Mouse (Mus musculus): ENCODE data around the gene Ergic1.

The Ergic1 gene

DNA sequence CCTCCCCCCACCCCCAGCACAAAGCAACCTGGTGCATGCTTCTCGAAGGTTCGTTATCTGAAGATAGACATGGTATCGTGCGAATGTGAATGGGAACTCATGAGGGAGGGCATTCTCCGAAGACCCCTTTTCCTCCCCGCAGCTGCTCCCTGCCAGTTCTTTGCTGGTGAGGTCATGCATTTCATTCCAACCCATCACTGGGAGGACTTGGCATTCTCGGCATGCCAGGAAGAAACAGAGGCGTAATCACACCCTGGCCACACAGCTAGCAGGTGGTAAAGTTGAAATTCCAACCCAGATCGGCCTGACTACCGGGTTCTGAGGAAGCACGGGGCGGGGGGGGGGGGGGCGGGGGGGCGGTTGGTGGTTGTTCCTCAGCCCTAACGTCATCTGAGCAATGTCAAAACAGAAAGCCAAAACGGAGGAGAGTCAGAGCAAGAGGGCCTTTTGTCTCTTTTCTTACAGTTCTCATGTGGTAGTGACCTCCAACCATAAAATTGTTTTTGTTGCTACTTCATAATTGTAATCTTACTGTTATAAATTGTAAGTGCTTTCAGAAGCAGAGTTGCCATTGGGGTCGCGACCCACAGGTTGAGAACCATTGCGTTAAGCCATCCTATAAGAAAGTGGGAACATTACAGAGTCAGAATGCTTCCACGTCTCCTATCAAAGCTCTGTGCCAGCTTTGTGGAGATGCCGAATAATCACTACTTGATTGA, 97.7 kb downstream of the Ergic1 start:
- in situ Hi-C loops (cut with MboI, MseI) = no loop called here

DNA sequence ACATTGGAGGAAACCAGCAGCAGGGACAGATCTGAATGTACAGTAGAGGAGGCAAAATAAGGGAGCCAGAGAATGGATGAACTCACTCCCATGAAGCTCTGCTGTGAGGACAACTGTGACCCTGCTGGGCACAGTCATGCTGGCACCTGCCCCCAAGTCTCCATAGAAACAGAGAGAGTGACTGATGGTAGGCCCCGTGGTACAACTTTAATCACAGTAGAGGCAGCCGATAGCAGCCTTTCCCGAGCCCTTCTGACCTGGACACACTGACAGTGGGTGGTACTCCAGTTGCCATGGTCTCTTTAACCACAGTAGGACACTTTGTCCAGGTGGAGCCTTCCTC, 98.3 kb downstream of the Ergic1 start:
- in situ Hi-C loops (cut with MboI, MseI) = no loop called here

DNA sequence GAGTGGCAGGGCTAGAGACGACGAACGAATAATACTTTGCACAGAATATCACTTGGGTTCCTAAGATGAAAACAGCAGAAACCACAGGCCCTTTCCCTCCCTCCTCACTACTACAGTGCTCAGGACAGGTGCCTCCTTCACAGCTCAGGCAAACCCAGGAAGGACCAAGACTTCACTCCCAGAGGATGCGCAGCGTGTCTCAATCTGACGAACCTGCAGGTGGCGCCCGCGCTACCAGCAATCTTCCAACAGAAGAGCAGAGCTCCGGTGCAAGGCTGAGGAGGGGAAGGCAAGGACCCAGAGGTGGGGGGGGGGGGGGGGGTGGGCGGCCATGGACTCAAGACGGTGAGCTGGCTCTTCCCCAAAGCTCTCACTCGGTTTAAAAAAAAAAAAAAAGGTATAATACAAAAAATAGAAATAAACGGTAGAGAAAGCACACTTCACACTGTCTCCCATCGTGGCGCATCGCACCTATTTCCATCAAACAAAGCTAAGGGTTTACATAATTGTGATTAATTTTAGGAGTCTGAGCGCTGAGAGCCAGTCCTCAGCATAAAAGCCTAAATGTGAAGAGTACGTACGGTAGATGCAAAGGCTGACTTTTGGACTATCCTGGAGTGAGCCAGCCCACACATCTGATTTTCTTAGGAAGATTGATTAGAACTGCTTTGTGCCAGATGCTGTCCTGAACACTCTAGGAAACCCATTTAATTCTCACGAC, 99.1 kb downstream of the Ergic1 start:
- in situ Hi-C loops (cut with MboI, MseI) = no loop called here

DNA sequence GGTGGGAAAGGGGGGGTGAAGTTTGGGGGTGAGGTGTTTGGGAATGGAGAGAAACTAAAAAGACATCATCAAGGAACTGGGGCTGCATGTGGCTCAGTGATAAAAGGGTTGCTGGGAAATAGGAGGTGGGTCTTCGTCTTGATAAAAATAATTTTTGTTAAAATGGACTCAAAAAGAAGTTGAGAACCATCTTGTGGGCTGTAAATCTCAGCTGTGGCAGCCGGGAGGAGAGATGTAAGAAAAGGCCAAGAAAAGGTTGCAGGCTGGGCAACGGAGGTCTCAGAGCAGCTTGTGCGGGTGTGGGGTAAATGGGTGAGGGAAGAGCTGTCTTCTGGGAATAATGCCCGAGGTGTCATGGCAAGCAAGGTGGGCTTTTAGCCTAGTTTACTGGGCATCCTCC, 100.9 kb downstream of the Ergic1 start:
- in situ Hi-C loops (cut with MboI, MseI) = no loop called here

DNA sequence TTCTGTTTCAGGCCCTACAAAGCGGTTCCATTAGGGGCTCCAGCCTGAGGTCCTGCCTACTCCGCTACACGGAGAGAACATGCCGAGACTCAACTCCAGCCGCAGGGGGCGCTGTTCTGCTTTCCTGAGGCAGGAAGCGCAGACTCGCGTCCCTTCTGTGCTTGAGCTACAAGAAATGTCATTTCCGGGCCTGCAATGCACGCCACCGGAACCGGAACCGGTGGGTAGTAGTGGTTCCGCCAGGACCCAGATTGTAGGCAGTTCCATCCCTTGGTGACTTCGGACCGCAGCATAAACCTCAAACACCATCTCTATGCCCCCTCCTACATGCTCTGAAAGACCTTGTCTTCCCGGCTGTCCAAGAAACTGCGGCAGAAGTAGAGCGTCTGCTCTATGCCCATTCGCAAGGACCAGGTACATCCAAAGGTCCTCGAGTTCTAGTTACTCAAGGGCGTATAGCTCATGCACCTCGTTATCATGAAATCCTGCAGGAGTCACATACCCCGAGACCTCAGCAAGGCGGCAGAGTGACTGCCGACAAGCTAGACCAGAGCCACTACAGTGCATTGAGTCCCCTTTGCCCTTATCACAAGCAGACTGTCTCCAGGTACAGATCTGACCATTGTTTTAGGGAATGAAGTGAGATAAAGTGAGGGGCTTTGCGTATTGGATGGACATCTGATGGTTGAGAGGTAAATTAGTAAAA, 101.8 kb downstream of the Ergic1 start, which contains the start of gene Atp6v0e:
TSS of gene Atp6v0e (plus strand) at position 254 of the 706 bp plus-strand sequence.
- in situ Hi-C loops (cut with MboI, MseI) = no loop called here

DNA sequence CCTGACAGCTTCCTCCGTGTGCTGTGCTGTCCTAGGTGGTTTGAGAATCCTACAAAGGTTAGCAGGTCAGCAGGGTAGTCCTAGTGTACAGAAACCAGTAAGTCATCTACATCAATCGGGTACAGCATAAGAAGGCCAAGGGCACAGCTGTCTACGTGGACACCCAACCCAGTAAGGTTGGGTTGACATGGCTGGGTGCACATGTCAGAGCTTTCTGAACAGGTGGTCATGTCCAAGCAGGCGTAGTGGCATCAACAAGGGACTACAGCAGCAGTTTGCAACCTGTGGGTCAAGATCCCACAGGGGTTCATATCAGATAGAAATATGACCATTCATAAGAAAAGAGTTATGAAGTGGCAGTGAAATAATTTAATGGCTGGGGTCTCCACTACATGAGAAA, 104.3 kb downstream of the Ergic1 start:
- in situ Hi-C loops (cut with MboI, MseI) = no loop called here

DNA sequence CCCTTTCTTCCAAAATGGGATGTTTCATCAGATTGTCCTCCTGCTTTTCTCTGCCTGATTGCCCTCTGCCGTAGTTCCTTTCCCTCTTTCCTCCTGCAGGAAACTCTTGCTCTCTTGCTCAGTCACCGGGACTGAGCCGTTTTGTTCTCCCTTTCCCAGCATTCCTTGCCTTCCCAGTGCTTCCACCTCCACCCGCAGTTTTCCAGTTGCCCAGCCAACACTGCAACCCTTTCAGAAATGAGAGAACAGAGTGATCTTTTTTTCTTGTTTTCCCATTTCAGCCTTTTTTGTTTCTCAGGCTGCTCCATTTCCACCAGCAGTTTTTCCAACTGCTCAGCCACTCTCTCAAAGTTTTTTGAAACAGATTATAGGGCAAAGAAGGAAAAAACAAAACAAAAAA, 110.0 kb downstream of the Ergic1 start:
- in situ Hi-C loops (cut with MboI, MseI) = no loop called here

DNA sequence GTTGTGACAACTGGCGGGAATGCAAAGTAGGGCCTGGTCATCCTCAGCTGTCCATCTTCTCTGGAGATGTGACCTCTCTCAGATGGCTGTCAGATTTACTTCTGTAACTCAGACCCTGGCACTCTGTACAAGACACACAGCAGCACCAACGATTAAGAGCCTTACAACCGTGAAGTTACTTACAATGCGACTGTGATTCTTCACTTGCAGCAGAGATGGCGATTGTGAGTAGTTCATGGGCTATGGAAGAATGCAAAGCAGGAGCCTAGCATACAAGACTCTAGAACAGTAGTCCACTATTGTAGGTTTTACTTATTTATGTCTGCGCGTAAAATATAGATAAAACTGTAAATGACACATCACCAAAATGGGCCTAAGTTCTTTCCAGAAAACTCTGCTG, 114.6 kb downstream of the Ergic1 start:
- in situ Hi-C loops (cut with MboI, MseI) = no loop called here

DNA sequence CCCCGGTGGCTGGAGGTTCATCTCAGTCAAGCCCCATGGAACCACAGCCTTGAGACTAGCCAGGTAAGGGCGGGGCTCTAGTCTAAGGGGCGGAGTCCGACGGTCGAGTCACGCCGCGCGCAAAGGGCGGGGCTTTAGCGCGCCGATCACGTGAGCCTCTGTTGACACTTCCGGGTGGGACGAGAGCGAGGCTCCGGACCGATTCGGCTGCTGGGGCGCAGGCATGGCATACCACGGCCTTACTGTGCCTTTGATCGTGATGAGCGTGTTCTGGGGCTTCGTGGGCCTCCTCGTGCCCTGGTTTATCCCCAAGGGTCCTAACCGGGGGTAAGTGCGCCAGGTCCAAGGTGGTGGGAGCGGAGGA, 114.9 kb downstream of the Ergic1 start:
- in situ Hi-C loops (cut with MboI, MseI) = no loop called here

DNA sequence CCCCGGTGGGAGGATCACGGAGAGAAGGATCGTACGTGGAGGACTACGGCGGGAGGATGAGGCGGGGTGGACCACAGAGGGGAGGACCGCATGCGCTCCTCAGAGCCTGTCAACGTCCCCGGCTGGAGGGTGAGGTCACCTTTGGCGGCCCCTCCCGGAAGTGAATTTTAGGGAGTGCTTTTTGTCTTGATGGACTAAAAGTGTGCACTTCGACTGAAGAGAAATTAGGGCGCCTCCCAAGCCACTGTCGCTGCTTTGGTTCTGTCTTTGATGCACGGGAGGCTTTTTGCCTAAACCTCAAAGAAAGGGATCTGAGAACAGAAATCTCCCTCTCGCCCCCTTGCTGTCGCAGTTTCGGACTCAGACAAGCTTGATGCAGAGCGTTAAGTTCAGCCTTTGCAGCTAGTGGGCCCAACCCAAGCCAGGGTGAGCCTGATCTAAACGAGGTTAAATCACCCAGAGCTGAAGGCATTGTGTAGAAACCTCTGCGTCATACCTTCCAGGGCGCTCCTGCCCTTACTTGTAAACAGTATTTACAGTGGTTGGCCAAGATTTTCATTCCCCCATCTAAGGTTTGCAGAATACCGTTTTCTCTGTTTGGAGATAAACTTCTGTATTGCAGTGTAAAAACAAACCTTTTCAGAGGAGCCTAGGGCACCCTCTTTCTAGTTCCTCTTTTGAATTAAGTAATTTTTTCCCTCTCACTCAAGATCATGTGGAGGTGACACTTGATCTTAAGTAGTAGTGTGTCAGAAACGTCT, 115.5 kb downstream of the Ergic1 start:
- in situ Hi-C loops (cut with MboI, MseI) = no loop called here

DNA sequence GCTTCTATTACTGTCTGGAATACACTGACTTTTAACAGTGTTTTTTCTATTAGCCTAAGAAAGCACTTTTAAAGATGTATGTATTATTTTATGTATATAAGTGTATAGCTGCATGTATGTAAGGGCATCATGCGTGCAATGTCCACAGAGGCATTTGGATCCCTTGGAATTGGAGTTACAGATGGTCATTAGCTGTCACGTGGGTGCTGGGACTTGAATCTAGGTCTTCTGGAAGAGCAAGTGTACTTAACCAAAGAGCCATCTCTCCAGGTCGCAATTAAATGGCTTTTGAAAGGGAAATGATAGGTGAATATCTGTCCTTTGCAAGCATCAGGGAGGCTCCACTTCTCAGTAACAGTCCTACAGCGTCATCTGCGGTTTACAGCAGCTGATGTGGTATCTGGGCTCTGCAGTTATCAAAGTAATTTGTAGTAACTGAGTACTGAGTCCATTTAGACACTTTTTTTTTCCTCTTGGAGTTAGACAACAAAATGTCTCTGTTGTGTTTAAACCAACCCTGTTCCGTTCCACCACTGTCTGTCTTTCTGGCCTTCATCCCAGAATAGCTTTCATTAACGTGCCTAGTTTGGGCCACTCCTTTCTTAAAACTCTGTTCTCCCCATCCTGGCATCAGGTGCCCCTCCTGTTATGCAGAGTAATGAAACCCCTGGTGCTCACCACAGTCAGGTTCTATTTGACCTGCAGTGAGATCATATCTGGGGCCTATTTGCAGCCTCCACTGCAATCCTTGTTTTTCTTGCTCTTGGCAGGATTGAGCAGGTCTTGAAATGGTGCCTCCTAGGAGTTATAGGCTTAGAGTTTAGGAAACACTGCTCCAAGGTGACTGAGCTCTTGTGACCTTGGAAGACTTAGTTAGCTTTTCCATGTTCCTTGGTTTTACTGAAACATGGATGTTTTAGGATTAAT, 116.7 kb downstream of the Ergic1 start:
- in situ Hi-C loops (cut with MboI, MseI) = no loop called here

DNA sequence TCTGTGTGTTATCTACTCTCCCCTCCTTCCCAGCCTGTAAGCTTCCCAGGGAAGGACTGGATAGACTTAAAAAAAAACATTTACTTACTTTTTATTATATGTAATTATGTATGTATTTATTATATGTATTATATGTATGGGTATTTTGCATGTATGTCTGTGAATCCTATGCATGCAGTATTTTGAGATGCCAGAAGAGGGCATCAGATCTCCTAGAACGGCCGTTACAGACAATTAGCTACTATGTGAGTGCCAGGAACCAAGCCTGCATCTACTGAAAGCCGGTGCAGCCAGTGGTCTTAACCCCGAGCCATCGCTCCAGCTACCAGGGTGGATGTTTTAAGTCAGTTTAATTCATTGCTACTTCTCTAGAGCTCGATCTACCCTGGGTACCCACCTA, 120.0 kb downstream of the Ergic1 start:
- in situ Hi-C loops (cut with MboI, MseI) = no loop called here

DNA sequence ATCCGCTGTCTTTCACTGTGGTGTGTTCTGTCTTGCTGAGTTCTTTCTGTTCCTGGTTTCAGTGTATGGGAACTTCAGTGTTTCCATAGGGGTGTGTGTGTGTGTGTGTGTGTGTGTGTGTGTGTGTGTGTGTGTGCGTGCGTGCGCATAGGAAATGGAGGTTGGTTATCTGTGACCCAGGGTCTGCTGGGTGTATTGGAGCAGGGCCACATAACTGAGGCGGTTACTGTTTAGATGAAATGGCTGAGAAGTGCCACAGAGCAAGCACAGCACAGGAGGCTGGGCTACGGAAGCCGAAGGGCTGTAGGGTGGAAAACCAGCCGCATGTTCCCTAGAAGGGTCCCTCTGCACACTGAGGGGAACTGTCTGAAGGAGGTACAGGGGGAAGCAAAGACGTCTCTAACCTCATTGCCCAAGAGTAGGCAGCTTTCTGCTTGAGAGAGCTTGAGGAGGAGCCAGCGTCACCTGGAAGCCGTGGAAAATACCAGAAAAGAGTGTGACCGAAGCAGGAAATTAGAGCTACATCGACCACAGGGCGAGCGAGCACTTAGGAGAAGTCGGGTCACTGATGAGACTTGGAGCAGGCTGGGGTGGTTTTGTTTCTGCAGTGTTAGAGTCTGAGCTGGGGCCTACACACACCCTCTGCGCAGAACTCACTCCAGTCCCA, 125.2 kb downstream of the Ergic1 start:
- in situ Hi-C loops (cut with MboI, MseI) = no loop called here

DNA sequence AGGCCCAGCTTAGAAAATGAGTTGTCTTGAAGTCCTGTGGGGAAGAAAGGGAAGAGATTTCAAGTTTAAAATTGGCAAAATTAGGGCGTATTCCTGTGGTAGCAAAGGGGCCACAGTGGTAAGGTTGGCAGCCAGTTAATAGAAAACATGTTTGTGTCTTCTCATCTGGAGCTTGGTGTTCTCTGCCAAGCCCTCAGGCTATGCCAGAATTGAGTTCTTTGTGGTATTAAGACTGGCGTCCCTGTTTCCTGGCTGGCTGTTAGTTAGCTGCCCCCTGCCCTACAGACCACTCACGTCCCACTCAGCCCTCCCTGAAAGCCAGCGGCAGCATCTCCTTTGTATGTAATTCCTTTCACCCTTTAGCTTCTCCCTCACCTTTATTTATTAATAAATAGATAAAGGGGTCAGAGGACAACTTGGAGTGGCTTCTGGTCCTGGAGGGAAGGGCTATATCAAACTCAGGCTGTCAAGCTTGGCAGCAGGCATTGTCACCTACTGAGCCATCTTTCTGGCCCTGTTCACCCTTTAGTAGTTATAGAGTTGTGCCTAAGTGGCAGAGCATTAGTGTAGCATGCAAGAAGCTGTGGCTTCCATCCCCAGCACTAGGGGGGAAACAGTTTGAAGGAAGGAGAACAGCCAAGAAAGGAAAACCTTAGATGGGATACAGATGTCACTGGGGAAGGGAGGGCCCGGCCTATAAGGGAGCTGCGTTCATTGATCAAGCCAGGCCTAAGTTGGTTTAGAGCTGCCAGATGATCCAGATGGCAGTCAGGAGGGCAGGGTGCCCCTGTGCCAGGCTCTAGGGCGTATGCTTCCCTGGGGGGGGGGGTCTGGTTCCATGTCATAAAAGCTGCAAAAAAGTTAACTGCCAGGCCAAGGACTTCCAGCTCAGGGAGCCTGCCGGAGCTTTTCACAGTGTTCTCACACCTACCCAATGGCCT, 127.8 kb downstream of the Ergic1 start:
- in situ Hi-C loops (cut with MboI, MseI) = no loop called here

DNA sequence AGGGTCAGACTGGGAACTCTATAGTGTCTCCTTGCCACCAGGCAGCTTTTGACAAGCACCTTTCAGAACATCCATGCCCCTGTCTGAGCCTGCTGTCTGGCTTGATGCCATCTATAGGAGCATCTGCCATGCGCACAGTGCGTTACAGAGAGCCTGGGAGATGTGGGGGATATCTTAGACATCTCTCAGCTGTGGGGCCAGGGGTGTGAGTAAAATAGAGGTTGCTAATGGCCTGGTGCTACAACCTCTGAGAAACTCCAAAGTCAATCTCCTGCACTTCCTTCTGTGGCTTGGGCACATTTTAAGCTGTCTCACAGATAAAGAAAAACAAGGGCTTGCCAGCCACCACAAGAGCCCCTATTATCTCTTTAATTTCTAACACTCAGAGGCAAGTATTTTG, 128.5 kb downstream of the Ergic1 start:
- in situ Hi-C loops (cut with MboI, MseI) = no loop called here

DNA sequence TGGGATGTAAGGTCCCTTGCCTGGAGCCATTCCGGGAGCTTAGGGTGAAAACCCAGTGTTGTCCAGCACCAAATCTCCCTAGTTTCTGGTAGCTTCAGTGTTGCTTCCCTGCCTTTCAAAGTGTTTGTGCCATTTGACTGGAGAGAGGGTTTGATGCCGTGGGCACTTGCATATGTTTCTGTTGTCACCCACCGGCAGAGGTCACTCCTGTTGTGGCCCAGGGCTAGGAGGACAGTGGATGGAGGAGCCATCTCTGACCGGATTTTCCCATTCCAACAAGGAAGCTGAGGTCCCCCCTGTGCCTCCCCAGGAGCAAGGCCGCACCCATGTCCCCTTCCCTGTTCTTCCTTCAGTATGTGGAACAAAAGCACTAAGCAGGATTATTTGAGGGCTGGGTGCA, 128.9 kb downstream of the Ergic1 start:
- in situ Hi-C loops (cut with MboI, MseI) = no loop called here

DNA sequence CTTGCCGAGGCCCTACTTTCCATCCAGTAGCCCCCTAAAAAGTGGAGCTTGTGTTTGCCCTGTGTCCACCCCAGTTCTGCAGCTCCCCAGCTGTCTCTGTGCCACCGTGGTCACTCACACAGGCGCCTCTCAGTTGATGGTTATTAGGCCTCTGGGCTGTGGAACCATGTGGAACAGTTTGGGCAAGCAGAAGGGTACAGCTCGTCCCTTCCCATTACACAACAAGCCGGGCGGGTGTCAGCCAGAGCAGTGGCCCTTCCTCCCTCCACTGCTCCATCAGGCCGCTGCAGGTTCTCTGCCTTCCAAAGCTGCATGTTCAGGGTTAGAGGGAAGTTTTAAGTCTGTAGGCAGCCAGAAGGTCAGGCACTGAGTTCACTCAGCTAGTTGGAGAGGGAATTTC, 129.8 kb downstream of the Ergic1 start:
- in situ Hi-C loops (cut with MboI, MseI) = no loop called here

DNA sequence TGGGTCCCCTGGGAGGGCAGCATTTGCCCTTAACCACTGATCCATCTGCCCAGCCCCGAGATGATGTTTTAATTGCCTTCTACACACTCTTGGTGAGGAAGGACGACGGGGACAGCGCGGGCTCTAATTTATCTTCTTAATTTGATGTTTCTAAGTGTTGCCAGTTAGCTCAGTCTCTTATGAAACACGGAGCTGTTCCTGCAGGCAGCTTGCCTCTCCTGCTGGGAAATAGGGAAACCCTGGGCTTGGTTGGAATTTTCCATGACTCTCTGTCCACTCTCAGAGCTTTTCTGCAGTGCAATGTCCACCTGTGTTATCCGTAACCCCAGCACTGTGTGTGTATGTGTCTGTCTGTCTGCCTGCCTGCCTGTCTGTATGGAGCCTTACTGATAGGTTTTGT, 132.1 kb downstream of the Ergic1 start:
- in situ Hi-C loops (cut with MboI, MseI) = no loop called here

DNA sequence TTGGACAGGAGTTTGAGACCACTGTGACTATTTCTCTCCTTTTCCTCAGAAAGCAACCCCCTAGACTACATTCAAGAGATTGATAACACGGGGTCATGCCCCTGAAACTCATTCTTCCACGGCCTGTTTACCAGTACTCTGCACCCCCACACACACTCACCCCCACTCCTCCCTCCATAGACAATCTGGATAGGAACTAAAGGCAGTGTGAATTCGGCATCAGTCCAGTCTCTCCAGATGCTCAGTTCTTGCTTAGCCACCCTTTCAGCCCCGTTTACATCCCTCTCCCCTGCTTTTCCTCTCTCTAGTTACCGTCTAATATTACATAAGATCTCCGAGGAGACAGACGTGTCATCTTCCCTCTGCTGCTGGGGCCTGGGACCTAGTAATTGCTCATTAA, 132.9 kb downstream of the Ergic1 start:
- in situ Hi-C loops (cut with MboI, MseI) = no loop called here

All from regulatory T cell (primary cell).